Mouse (Mus musculus) G1E (cell line): ENCODE data around the gene Itga2.

Experiments used
- CTCF ChIP-seq: IDR thresholded peaks from 2 replicates; pipeline ENCODE4 v1.5.1; 2012; ENCODE audit warnings: low read depth, low read length, inconsistent platforms, mixed read lengths
- GATA1 ChIP-seq: IDR thresholded peaks from 2 replicates; pipeline ENCODE4 v1.6.1; 2012; ENCODE audit warnings: borderline replicate concordance, low read length, inconsistent platforms, mixed read lengths
- POLR2AphosphoS5 ChIP-seq: IDR thresholded peaks from 2 replicates; pipeline ENCODE4 v1.6.1; 2012; ENCODE audit warnings: low read depth, low read length, inconsistent platforms; ENCODE audit not compliant: insufficient replicate concordance

DNA sequence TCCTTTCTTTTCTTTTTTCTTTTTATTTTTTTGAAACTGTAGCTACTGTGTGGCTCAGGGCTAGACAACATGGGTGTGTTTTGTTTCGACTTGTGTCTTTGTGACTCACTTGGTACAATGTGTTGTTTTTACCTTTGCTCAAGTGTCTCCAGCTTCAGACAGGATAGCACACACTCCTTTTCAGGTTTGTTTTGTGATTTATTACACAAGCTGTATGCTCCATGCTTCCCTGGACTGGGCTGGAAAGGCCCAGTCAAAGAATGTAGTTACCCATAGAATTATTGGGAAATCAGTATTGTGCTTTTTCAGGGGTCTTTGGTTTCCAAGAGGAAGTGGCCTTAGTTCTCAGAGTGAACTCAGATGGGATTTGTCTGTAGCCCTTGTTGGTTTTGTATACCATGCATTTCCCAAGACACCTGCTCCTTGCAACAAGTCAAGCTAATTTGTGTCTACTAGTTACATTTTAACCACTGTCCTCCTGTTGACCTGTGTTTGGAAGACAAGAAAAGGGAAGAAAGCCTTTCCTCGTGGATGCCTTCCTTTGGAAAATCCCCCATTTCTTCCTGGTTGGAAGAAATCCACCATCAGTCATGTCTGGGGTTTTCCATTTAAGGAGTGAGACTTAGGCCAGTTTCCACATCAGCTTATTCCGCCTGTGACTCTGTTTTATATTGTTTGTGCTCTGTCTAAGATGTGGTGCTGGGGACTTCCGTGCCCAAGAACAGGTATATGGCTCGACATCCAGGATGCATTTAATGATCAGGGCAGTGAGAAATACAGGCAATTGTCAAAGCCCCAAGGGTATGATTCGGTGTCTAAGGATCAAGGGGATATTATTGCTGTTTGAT lies 79.4 kb downstream of the Itga2 start:
- TF ChIP-seq CTCF: no peak
- TF ChIP-seq GATA1: no peak
- no peak for TF ChIP-seq POLR2AphosphoS5
